Mouse (Mus musculus): ENCODE data around the gene B4galt3. TPM values are rescaled to one million over a fixed set of nuclear protein-coding genes. Genes with fewer than 3 reads are reported as not detected.
A peak's percentile ranks its signal among the peaks of the same experiment; 100 is the strongest.

B4galt3 gene
- polyA plus RNA-seq, 1 experiment from 2014 or later: 101 TPM

DNA sequence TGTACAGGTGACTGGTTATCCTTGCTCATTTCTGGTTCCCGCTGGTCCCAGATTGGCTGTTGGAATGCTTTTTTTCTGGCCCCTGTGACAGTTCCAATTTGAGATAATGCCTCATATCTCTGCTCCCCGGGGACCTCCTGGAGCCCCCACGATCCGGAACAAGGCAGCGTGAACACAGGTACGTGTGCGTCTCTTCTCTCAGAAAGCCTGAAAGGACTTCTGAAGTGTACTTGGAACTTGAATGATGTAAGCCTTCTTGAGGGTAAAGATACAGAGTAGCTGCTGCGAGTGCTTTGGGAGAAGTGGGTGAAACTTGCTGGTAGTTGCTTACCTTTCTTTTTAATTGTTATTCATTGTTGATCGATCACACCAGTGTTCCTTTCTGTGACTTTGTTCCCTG is 1.1 kb downstream of the B4galt3 start:
- Histone ChIP-seq H3K4me1 (ENCODE audit: control insufficient read depth, insufficient read depth, low read depth, low read length) (peaks cover 12% of the 10 kb centered on the region), H3K9ac (ENCODE audit: low read depth, low read length) (peak overlapping the region; percentile 81), H3K36me3 (ENCODE audit: control insufficient read depth, insufficient read depth, low read length) (peaks cover 26% of the 10 kb centered on the region), H3K4me3 (ENCODE audit: low read length) (peak overlapping the region; percentile 73), H3K9me3 (ENCODE audit: control insufficient read depth, low read length) (no peaks in the 10 kb centered on the region), H3K27me3 (replicated peaks; ENCODE audit: control insufficient read depth, insufficient read depth, low read length) (no peaks in the 10 kb centered on the region), H3K27ac (ENCODE audit: low read depth, low read length) (no peak overlapping the region), H3K4me2 (ENCODE audit: low read length) (peak overlapping the region; percentile 75)
- 55% methylated on average over 9 of the region's 9 CpGs for WGBS
- ATAC-seq: no peak

DNA sequence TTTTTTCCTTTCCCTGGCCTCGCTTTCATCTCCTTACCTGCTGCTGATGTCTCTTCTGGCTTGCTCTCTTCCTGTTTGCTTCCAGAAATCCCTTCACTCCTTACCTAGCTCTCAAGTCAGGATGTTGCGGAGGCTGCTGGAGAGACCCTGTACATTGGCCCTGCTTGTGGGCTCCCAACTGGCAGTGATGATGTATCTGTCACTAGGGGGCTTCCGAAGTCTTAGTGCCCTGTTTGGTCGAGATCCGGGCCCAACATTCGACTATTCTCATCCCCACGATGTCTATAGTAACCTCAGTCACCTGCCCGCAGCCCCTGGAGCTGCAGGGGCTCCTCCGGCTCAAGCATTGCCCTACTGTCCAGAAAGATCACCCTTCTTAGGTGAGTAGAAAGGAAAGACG is 1.5 kb downstream of the B4galt3 start:
- 72% methylated on average over 10 of the region's 10 CpGs for WGBS
- no peaks in the 10 kb centered on the region for H3K27me3 ChIP-seq (replicated peaks; ENCODE audit: control insufficient read depth, insufficient read depth, low read length)
- no peak overlapping the region for H3K27ac ChIP-seq (ENCODE audit: low read depth, low read length)
- H3K4me1 ChIP-seq (ENCODE audit: control insufficient read depth, insufficient read depth, low read depth, low read length): peaks cover 12% of the 10 kb centered on the region
- peaks cover 30% of the 10 kb centered on the region for H3K36me3 ChIP-seq (ENCODE audit: control insufficient read depth, insufficient read depth, low read length)
- H3K4me2 ChIP-seq (ENCODE audit: low read length): peak overlapping the region; percentile 75; the same call in 1 of the 2 replicates
- H3K4me3 ChIP-seq (ENCODE audit: low read length): no peak overlapping the region
- H3K9ac ChIP-seq (ENCODE audit: low read depth, low read length): no peak overlapping the region
- no peak for ATAC-seq
- H3K9me3 ChIP-seq (ENCODE audit: control insufficient read depth, low read length): no peaks in the 10 kb centered on the region

GRCm38 (mm10) chr1:171272086-171272485 is 2.0 kb downstream of the B4galt3 start:
- H3K4me2 ChIP-seq (ENCODE audit: low read length): no peak overlapping the region
- WGBS: 95% methylated on average over 3 of the region's 3 CpGs

GRCm38 (mm10) chr1:171274171-171274570 is 4.0 kb downstream of the B4galt3 start:
- 93% methylated on average over 12 of the region's 12 CpGs for WGBS

More at GRCm38 (mm10) chr1:171272086-171272485, 2.0 kb downstream of the B4galt3 start:
- Histone ChIP-seq H3K27ac (ENCODE audit: low read depth, low read length) (no peak overlapping the region), H3K9me3 (ENCODE audit: control insufficient read depth, low read length) (no peaks in the 10 kb centered on the region), H3K4me1 (ENCODE audit: control insufficient read depth, insufficient read depth, low read depth, low read length) (peaks cover 12% of the 10 kb centered on the region), H3K36me3 (ENCODE audit: control insufficient read depth, insufficient read depth, low read length) (peaks cover 33% of the 10 kb centered on the region), H3K4me3 (ENCODE audit: low read length) (no peak overlapping the region), H3K9ac (ENCODE audit: low read depth, low read length) (no peak overlapping the region), H3K27me3 (replicated peaks; ENCODE audit: control insufficient read depth, insufficient read depth, low read length) (no peaks in the 10 kb centered on the region)
- ATAC-seq: no peak

GRCm38 (mm10) chr1:171275144-171275734 is 5.1 kb downstream of the B4galt3 start:
- Histone ChIP-seq H3K9ac (ENCODE audit: low read depth, low read length) (no peak overlapping the region), H3K4me2 (ENCODE audit: low read length) (no peak overlapping the region), H3K4me3 (ENCODE audit: low read length) (no peak overlapping the region), H3K9me3 (ENCODE audit: control insufficient read depth, low read length) (no peaks in the 10 kb centered on the region), H3K4me1 (ENCODE audit: control insufficient read depth, insufficient read depth, low read depth, low read length) (peaks cover 20% of the 10 kb centered on the region), H3K27me3 (replicated peaks; ENCODE audit: control insufficient read depth, insufficient read depth, low read length) (no peaks in the 10 kb centered on the region), H3K36me3 (ENCODE audit: control insufficient read depth, insufficient read depth, low read length) (peaks cover 43% of the 10 kb centered on the region), H3K27ac (ENCODE audit: low read depth, low read length) (no peak overlapping the region)
- no peak for ATAC-seq
- 79% methylated on average over 11 of the region's 11 CpGs for WGBS

More at GRCm38 (mm10) chr1:171274171-171274570, 4.0 kb downstream of the B4galt3 start:
- no peak for ATAC-seq
- no peaks in the 10 kb centered on the region for H3K9me3 ChIP-seq (ENCODE audit: control insufficient read depth, low read length)
- no peak overlapping the region for H3K27ac ChIP-seq (ENCODE audit: low read depth, low read length)
- H3K9ac ChIP-seq (ENCODE audit: low read depth, low read length): no peak overlapping the region
- peaks cover 43% of the 10 kb centered on the region for H3K36me3 ChIP-seq (ENCODE audit: control insufficient read depth, insufficient read depth, low read length)
- no peak overlapping the region for H3K4me2 ChIP-seq (ENCODE audit: low read length)
- H3K4me1 ChIP-seq (ENCODE audit: control insufficient read depth, insufficient read depth, low read depth, low read length): peaks cover 12% of the 10 kb centered on the region
- H3K4me3 ChIP-seq (ENCODE audit: low read length): no peak overlapping the region
- H3K27me3 ChIP-seq (replicated peaks; ENCODE audit: control insufficient read depth, insufficient read depth, low read length): no peaks in the 10 kb centered on the region

GRCm38 (mm10) chr1:171276110-171276748 is 6.1 kb downstream of the B4galt3 start:
- H3K4me1 ChIP-seq (ENCODE audit: control insufficient read depth, insufficient read depth, low read depth, low read length): peaks cover 19% of the 10 kb centered on the region
- no peak for ATAC-seq
- no peak overlapping the region for H3K27ac ChIP-seq (ENCODE audit: low read depth, low read length)
- no peak overlapping the region for H3K4me2 ChIP-seq (ENCODE audit: low read length)
- no peak overlapping the region for H3K4me3 ChIP-seq (ENCODE audit: low read length)
- H3K9ac ChIP-seq (ENCODE audit: low read depth, low read length): no peak overlapping the region
- peaks cover 43% of the 10 kb centered on the region for H3K36me3 ChIP-seq (ENCODE audit: control insufficient read depth, insufficient read depth, low read length)
- no peaks in the 10 kb centered on the region for H3K9me3 ChIP-seq (ENCODE audit: control insufficient read depth, low read length)
- H3K27me3 ChIP-seq (replicated peaks; ENCODE audit: control insufficient read depth, insufficient read depth, low read length): no peaks in the 10 kb centered on the region
- 91% methylated on average over 14 of the region's 14 CpGs for WGBS

GRCm38 (mm10) chr1:171277736-171278135 is 7.6 kb downstream of the B4galt3 start:
- ATAC-seq: no peak

DNA sequence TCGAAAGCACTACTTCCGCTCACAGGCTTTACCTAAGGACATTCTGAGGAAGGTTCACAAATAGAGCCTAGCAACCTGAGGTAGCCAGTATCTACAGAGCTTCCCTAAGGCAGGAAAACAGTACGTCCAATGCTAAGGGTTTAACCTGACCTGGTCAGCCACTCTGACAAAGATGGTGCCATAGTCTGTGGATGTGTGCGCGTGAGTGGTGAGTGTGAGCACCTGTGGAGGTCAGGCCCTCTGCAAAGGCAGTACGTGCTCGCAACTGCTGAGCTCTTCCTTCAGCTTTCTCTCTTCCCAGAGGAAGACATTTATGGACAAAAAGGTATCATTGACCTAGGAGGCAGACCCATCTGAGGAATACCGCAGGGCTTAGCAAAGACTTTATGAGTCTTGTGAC is 8.3 kb downstream of the B4galt3 start:
- H3K4me2 ChIP-seq (ENCODE audit: low read length): no peak overlapping the region
- 93% methylated on average over 8 of the region's 8 CpGs for WGBS
- H3K36me3 ChIP-seq (ENCODE audit: control insufficient read depth, insufficient read depth, low read length): peaks cover 41% of the 10 kb centered on the region
- peaks cover 18% of the 10 kb centered on the region for H3K4me1 ChIP-seq (ENCODE audit: control insufficient read depth, insufficient read depth, low read depth, low read length)
- no peak for ATAC-seq
- H3K9ac ChIP-seq (ENCODE audit: low read depth, low read length): no peak overlapping the region
- no peak overlapping the region for H3K27ac ChIP-seq (ENCODE audit: low read depth, low read length)
- H3K4me3 ChIP-seq (ENCODE audit: low read length): no peak overlapping the region
- no peaks in the 10 kb centered on the region for H3K9me3 ChIP-seq (ENCODE audit: control insufficient read depth, low read length)
- no peaks in the 10 kb centered on the region for H3K27me3 ChIP-seq (replicated peaks; ENCODE audit: control insufficient read depth, insufficient read depth, low read length)

More at GRCm38 (mm10) chr1:171277736-171278135, 7.6 kb downstream of the B4galt3 start:
- 92% methylated on average over 10 of the region's 10 CpGs for WGBS
- H3K4me2 ChIP-seq (ENCODE audit: low read length): no peak overlapping the region
- H3K9me3 ChIP-seq (ENCODE audit: control insufficient read depth, low read length): no peaks in the 10 kb centered on the region
- H3K27me3 ChIP-seq (replicated peaks; ENCODE audit: control insufficient read depth, insufficient read depth, low read length): no peaks in the 10 kb centered on the region
- H3K4me3 ChIP-seq (ENCODE audit: low read length): no peak overlapping the region
- H3K9ac ChIP-seq (ENCODE audit: low read depth, low read length): no peak overlapping the region
- peaks cover 18% of the 10 kb centered on the region for H3K4me1 ChIP-seq (ENCODE audit: control insufficient read depth, insufficient read depth, low read depth, low read length)
- H3K27ac ChIP-seq (ENCODE audit: low read depth, low read length): no peak overlapping the region
- H3K36me3 ChIP-seq (ENCODE audit: control insufficient read depth, insufficient read depth, low read length): peaks cover 40% of the 10 kb centered on the region

- 86% methylated on average over 14 of the region's 14 CpGs for WGBS
- Histone ChIP-seq H3K36me3 (ENCODE audit: control insufficient read depth, insufficient read depth, low read length) (peaks cover 35% of the 10 kb centered on the region), H3K4me1 (ENCODE audit: control insufficient read depth, insufficient read depth, low read depth, low read length) (peaks cover 18% of the 10 kb centered on the region), H3K9me3 (ENCODE audit: control insufficient read depth, low read length) (no peaks in the 10 kb centered on the region), H3K4me3 (ENCODE audit: low read length) (no peak overlapping the region), H3K9ac (ENCODE audit: low read depth, low read length) (no peak overlapping the region; the same call in 1 of the 2 replicates), H3K27ac (ENCODE audit: low read depth, low read length) (no peak overlapping the region), H3K27me3 (replicated peaks; ENCODE audit: control insufficient read depth, insufficient read depth, low read length) (no peaks in the 10 kb centered on the region), H3K4me2 (ENCODE audit: low read length) (no peak overlapping the region)
- no peak for ATAC-seq
Measured at GRCm38 (mm10) chr1:171279012-171279705, 9.0 kb downstream of the B4galt3 start.

Measured in hindbrain, embryonic 16.5 days (tissue).